Mouse (Mus musculus) layer of hippocampus, postnatal 36 days (tissue): ENCODE results near the gene Anapc15. TPM values are rescaled to one million over a fixed set of nuclear protein-coding genes. Genes with fewer than 3 reads are reported as not detected.

Experiments
- DNase-seq, 2 experiments: peaks; one replicate each; pipeline ENCODE4 v3.0.0; 2022
- total RNA-seq, 2 experiments: library from RNA; stranded (reverse); gene quantifications; 2 replicates each; pipeline ENCODE4 v1.2.3; 2021

The Anapc15 gene
- 10 to 100 TPM; 27.9 to 30.1 TPM for total RNA-seq

DNA sequence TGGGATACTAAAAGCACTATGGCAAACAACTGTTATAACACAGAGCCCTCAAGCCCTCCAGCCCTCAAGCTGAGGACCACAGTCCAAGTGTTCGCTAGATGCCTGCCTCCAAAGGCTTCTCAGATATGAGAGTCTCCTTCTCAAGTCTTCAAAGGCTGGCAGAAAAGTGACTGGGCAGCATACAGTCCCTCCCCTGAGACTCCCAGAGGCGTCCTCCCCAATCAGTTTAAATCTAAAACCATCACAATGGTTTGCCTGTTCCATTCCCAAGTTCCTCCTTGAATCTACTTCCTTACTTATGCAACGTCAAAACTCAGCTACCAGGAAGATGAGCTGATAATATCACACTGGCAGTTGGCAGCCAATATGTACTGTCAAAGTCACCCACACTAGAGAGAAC is at the start of gene Anapc15:
Gene Anapc15 (plus strand): TSS at position 301 of the 400 bp plus-strand sequence.
- DNase-seq, result no peak

DNA sequence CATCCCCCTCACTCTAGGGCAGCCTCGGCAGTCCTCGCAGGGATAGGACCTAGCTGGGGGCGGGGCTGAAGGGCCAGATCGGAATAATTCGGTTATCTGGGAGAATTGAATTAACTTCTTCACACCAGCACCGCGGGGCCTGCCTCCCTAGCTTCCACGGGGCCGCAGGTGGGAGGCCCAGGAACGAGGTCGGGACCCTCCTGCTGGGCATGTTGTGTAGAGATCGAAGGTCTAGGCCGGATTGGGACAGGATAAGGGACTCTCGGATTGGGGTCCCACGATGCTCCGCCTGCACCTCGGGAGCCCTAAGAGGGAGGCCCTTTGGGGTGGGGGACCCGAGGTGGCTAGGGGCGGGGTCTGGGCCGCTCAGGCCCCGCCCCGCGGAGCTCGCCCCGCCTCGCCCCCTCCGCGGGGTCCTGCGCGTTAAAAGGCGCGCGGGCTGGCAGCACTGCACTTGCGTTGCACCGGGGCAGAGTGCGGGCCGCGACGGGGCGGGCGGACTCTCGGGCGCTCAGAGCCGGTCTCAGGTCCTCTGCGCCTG is 45.6 kb upstream of the Anapc15 start, which contains the start of gene Phox2a:
Gene Phox2a (plus strand): TSS at position 453 of the 541 bp plus-strand sequence.
- no peak for DNase-seq

DNA sequence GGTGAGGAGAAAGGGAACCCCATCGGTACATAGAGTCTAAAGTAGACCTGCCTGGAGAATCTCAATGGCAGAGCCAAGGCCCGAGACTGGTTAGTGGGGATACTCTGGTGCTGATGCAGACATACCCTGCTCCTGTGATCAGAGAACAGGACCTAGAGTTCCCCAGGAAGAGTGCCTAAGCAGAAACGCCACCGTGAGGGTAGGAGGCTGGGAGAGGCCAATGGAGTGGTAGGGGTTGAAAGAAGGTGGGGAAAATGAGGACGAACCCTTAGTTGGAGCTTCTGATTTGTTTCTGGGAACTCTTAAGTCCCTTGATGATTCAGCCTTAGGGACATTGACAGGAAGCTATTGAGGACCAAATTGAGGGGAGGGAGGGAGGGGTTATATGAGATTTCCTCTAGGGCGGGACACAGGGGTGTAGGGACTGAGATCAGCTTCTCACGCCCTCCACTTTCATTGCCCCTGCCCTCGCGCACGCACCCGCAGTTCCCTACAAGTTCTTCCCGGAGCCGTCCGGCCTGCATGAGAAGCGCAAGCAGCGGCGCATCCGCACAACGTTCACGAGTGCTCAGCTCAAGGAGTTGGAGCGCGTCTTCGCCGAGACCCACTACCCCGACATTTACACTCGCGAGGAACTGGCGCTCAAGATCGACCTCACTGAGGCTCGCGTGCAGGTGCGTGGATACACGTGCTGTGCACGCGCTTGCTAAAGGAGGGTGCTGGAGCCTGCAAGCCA is 43.1 kb upstream of the Anapc15 start:
- no peak for DNase-seq

DNA sequence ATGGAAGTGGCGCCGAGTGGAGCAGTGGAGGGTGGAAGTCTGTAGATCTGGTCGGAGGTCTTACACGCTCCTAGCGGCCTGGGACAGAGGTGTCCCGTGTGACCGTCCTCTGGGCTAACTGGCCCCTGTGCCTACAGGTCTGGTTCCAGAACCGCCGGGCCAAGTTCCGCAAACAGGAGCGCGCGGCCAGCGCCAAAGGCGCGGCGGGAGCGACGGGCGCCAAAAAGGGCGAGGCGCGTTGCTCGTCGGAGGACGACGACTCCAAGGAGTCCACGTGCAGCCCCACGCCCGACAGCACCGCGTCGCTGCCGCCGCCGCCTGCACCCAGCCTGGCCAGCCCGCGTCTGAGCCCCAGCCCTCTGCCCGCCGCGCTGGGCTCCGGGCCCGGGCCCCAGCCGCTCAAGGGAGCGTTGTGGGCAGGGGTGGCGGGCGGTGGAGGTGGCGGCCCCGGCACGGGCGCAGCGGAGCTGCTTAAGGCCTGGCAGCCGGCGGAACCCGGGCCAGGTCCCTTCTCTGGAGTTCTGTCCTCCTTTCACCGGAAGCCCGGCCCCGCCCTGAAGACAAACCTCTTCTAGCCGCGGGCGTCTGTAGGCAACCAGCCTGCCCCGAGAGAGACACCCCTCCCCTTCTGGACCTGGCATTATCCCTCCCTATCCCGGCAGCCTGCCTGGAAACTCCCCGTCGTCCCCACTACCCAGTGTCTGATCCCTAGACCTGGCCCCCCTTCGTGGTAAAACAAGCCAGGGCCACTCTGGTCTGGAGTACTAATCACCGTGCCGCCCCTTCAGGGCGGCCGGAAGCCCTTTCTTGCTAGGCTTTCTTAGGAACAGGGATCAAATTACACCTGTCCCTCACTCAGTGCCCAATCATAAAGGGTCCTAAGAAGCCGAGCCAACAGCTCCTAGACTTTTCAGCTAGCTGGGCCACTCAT is 41.7 kb upstream of the Anapc15 start:
- peak; percentile 21 to 38 for DNase-seq

DNA sequence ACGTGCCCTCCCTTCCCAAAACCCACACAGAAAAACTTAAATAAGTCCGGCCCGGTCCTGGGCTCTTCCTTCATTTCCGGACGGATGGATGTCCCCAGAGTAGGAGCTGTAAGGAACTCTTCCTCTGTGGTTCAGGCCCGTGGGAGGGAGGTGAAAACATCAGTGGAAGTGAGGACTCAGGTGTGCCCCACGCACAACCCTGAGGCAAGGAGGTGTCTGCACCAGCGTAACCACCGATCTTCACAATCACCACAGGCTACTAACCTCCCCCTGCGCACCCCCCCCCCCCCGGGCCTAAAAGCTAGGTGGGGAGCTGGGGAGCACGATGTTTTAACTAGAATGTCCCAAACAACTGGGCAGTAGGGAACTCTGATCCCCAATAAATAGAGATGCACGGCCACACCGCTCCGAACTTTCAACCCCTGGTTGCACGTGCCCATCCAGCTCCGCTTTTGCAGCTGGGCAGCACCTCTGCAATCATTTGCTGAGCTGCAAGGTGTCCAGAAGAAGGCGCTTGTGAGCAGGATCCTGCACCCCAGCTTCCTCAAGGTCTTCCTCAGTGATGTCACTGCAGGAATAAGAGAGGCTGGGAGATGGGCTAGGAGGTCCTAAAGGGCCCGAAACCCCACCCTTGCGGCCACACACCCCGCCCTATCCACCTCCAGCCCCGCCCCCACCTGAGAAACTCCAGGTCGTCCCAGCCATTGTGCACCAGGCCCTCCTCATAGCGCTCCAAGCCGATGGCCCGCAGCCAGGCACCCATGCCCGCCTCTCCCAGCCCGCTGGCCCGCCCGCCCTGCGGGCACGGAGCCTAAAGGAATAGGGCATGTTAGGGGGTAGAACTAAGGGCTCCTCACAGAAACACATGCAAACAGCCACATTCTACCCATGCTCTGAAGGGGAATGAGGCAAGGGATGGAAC is 40.4 kb upstream of the Anapc15 start:
- no peak for DNase-seq

DNA sequence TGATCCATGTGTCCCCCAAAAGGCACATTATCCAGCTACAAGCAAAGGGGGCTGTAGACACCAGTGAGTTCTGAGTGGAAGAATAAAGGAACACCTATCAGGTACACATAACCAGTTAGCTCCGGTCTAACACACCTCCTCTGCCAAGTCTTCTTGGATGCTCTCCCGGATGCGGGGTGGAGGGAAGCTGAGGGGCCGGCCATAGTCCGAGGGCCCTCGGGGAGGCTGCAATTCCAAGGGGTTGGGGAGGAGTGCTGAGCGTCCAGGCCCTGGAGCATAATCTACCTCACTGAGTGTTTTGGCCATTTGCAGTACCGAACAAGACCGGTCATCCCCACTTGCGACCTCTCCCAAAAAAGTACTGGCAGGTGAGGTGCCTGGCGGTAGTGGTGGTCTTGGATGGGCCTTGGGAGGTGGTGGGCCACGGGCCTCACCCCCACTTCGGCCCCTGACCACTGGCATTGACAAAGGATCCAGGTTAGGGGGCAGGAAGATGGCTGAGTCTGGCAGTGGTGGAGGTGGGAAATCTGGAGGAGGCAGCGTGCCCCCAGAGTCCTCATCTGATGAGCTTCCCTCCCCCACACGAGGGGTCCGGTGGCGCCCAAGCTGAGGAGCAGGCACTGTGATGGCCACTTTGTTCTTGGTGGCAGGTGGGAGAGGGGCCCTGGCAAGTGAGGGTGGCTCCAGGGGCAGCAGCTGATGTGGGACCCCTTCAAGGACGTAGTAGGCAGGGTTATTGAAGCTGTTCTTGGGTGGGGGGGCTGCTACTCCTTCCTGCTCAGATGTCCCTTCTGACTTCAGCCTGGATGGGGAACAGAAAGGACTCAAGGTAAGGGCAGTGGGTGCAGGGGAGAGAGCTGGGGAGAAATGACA is 39.5 kb upstream of the Anapc15 start:
- DNase-seq, result no peak

DNA sequence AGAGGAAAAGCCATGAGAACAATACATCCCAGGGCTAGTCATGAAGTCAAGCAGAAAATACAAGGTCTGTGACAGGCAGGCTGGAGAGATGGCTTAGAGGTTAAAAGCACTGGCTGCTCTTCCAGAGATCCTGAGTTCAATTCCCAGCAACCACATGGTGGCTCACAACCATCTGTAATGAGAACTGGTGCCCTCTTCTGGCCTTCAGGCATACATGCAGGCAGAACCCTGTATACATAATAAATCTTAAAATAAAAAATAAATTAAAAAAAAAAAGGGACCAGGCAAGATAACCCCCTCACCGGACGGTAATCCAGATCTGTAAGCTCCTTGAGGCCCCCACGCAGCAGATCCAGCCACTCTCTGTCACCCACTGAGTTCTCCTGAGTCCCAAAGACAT is 33.1 kb upstream of the Anapc15 start:
- DNase-seq, result no peak

DNA sequence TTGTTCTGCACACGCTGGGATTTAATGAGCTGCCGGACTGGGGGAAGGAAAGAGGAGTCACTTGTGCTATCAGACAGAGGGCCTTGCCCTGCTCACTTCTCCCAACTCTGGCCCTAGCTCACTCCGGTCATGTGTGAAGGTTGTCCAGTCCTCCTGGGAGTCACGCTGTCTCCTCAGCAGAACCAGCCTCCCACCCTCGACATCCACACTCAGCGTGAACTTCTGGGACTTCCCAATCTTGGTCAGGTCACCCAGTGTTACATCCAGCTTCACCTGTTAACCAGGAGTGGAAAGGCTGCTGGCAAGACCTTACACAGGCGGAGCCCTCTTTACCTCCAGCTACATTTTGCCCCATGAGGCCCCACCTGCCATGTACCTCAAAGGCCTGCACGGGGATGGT is 32.1 kb upstream of the Anapc15 start:
- DNase-seq, result no peak

DNA sequence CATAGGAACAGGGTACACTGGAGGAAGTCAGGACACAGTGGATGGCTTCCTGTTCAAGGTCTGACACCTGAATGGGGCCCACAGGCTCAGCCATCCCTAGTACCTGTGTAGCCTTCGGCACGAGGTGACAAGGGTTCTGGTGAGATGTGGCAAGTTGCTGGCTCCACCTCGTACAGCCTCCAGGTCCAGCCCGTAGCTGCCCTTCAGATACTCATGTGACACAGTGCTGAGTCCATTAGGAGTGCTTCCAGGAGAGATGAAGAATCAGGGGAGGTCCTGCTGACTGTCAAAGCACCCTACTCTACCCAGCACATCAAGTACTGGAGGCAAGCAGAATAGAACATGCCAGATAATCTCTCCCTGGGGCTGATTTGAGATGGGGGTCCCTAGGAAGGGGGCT is 31.1 kb upstream of the Anapc15 start:
- DNase-seq, result no peak

DNA sequence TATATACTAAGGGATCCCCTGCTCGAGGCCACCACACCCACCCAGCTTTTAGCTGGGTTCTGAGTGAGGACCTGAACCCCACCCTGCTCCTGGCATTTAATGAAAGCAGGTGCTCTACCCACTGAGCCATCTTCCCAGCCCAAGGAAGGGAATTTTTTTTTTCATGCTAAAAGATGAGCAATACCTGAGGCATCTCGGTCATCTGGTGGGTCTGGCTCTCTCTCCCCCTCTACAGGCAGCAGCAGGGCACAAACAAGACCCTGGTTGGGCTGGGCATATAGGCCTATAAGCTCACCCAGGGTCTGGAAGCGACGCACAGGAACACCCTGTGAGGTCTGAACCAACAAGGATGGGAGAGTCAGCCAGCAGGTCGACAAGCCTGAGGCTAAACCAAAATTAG is 30.2 kb upstream of the Anapc15 start:
- no peak for DNase-seq

DNA sequence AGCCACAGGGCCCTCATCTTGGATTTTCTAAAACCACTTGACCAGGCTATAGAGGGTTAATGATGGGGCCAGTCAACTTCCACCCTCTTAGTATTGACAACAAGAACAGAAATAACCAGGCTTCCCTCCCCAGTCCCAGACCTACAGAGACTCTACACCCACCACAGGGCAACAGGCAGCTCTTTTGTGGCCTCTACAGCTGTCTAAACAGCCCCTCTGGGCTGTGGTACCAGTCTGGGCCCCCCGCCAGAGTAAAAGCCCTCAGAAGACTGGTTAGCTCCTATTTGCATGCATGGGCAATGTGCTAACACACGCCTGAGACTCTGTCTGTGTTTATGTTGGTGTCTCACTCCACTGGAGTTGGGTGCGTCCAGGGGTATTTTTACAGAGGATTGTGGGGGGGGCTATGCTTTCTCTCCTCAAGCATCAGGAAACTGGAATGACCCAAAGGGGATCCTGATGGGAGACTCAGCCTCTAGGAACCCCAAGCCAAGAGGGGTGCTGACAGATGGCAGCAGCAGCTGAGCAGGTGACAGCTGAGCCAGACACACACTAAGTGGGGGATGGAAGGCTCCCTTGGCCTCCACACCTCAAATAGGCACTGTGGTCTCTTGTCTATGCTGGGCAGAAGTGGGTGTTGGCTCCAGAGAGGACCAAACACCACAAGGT is 29.5 kb upstream of the Anapc15 start:
- DNase-seq, result no peak

DNA sequence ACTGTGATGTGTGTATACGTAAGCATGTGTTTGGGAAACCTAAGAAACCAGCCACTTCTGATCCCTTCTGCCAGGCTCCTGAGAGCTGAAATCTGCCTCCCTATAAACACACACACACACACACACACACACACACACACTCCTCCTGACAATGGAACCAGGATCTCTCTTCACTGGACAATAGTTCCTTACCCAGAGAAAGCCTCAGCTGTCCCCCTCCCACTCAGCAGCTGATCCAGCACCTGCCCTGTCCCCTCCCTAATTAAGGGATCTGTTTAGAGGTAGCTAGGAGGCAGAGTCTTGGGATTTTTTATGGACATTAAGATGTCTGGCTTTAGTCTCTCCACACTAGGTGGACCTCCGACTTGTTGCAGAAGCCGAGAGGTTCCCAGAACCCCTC is 28.6 kb upstream of the Anapc15 start:
- DNase-seq, result no peak

DNA sequence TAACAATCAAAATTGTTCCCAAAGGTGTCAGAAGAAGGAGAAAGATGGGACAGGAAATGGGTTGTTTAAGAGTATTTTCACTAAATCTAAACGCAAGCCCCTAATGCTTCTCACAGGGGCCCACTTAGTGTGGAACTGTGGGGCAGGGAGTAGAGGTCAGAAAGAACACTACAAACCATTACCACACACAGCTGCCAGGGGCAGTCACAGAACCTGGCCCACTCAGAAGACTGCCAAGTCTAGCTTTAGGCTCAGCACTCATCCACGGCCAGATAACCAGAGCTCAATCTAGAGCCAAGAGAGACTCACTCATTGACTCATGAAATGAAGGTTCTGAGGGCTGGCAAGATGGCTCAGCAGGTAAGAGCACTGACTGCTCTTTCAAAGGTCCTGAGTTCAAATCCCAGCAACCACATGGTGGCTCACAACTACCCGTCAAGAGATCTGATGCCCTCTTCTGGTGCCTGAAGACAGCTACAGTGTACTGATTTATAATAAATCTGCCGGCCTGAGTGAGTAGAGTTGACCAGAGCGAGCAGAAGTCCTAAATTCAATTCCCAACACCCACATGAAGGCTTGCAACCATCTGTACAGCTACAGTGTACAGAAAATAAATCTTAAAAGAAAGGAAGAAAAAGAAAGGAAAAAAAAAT is 27.9 kb upstream of the Anapc15 start:
- no peak for DNase-seq

DNA sequence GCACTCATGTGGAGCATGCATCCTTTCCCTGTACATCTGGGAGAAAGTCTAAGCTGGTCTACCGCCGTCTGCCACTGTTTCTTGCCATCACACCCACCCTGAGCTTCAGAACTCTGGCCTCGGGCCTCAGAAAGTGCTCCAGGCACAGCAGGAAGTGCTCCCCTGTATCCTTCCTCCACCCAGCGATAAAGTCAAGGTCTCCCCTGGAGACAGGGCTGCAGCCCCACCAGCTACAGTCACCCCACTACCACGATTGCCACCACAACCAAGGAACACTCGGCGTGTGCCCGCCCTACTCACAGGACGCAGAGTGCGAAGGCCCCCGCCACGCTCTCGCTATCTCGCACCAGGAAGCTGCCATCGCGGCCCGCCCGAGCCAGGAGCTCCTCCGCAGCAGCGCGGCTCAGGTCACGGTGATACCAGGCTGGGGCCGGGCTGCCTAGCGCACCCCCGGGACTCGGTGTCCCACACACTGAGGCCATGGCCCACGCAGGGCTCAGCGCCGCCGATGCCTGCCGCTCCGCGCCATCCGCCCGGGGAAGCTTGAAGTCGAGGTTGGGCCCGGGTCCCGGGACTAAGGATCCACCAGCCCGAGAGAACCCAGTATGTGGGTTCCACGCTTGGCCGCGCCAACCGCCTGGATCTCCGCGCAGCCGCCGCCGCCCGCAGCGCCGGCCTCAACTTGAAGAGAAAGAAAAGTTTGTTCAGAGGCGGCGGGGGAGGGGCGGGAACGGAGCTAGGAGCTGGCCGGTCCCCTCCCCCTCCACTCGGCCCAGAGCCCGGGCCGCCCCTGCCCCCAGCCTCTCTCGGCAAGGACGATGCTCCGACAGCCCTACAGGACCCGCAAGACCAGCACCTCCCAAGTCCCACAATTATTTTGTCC is 27.0 kb upstream of the Anapc15 start:
- peak; percentile 40 to 45 for DNase-seq

DNA sequence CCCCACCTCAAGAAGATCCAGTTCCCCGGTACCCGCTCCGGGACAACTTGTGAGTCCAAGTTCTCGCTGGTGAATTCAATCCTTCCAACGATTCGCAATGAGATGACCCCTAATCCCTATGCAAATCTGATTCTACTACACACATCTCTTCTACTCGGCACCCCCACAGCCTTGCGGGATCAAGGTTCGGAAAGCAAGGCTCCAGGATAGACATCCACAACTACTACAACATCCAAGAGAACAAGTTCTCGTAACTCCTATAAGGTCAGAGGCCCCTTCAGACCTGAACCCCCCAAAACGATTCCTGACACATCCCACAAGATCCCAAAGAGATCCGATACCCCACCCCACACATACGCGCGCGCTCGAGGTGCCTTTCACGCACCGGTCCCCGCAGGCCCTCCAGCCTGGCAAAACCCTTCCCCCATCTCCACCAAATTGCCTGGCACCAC is 26.3 kb upstream of the Anapc15 start:
- no peak for DNase-seq

DNA sequence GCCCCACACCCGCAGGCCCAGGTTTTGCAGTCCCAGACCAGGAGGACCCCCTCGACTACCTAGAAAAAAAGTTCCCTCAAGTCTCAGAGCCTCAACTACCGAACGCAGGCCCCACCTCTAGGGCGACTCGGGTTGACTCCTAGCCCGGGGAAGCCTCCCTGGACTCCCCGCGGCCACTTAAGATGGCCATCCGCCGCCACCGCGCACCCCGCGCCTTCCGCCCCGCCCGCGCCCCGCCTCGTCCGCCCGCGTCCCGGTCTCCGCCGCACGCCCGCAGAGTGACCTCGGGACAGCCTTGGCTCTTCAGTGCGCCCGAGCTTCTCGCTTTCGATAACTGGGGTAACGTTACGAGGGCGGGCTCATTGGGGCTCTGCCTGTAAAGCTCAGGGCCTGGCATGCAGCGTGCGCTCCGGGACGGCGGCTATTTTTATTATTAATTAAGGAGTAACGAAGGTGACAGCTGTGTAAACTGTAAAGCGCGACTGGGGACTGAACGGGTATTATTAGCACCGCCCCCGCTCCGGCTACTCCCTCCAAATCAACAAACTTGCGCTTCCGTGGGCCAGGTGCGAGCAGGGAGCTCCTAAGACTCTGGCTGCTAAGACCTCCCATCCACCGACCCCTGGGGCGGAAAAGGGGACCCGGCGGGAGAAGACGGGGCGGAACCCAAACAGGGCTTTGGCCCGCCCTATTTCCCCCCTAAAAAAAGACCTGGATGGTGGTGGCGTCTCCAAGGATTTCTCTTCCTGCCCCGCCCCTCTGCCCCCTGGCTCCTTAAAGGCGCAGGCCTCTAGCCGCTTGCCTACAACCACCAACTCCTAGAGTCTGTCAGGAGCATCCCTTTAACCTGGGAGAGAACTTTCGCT is 25.7 kb upstream of the Anapc15 start, which contains the start of gene Inppl1:
Gene Inppl1 (minus strand): TSS at position 624 of the 866 bp plus-strand sequence.
- DNase-seq, result peak; percentile 69 to 70

DNA sequence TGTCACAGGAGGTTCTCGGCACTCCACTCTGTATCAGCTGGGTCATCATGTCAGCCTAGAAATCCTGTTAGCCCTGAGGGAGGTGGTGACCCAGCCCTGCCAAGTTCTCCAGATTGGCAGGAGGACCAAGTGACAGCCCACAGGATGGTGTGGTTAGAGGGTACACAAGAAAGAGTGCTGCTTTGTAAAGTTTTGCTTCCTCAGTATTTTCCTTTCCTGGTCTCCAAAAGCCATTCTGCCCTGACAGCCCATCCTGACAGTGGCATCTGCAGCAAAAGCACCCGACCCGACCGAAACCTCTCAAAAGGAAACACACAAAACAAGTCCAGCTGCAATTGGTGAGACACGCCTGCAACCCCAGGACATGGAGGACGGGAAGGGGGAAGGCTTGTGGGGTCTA is 19.3 kb upstream of the Anapc15 start:
- no peak for DNase-seq

DNA sequence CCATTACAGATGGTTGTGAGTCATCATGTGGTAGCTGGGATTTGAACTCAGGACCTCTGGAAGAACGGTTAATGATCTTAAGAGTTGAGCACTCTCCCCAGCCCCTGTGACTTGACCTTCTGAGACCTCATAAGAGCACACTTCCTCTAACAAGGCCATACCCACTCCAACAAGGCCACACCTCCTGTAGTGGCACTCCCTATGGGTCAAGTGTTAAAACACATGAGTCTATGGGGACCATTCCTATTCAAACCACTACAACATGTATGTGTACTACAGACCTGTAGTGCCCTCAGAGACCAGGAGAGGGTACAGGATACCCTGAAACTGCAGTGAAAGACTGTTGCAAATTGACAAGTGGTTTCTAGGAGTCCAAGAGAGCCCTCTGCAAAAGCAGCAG is 15.6 kb upstream of the Anapc15 start:
- DNase-seq, result no peak
